Mouse (Mus musculus): ENCODE results near the gene Ist1. TPM values are rescaled to one million over a fixed set of nuclear protein-coding genes. Genes with fewer than 3 reads are reported as not detected.

The Ist1 gene
- polyA plus RNA-seq, 1 experiment, result 54.0 TPM

GRCm38 (mm10) chr8:109714961-109715360 is 21.9 kb upstream of the Ist1 start:
- no peak for TF ChIP-seq POLR2A (IDR thresholded peaks at IDR 0.05; ENCODE audit: low read depth, low read length)
- no peak for TF ChIP-seq CTCF (conservative IDR thresholded peaks at IDR 0.05; ENCODE audit: insufficient read depth, insufficient read length, low read depth, low read length)
- H3K27ac ChIP-seq (ENCODE audit: insufficient read depth, low read depth, low read length), result no peak overlapping the region
- H3K36me3 ChIP-seq (ENCODE audit: control insufficient read depth, insufficient read depth, low read length), result peaks cover 1% of the 10 kb centered on the region; the same call in 1 of the 2 replicates
- no peaks in the 10 kb centered on the region for H3K4me1 ChIP-seq (ENCODE audit: control insufficient read depth, insufficient read depth, low read length)
- no peak for DNase-seq
- H3K4me3 ChIP-seq (ENCODE audit: insufficient read depth, low read depth, low read length), result no peak overlapping the region
- 93% methylated on average over 5 of the region's 5 CpGs for WGBS
- no peaks in the 10 kb centered on the region for H3K27me3 ChIP-seq (replicated peaks; ENCODE audit: control insufficient read depth, insufficient read depth, low read length)

- Histone ChIP-seq H3K4me1 (ENCODE audit: control insufficient read depth, insufficient read depth, low read length) (no peaks in the 10 kb centered on the region), H3K27ac (ENCODE audit: insufficient read depth, low read depth, low read length) (no peak overlapping the region), H3K27me3 (replicated peaks; ENCODE audit: control insufficient read depth, insufficient read depth, low read length) (no peaks in the 10 kb centered on the region), H3K36me3 (ENCODE audit: control insufficient read depth, insufficient read depth, low read length) (no peaks in the 10 kb centered on the region; the same call in 1 of the 2 replicates), H3K4me3 (ENCODE audit: insufficient read depth, low read depth, low read length) (no peak overlapping the region)
- no peak for DNase-seq
- TF ChIP-seq POLR2A (IDR thresholded peaks at IDR 0.05; ENCODE audit: low read depth, low read length), result no peak
- TF ChIP-seq CTCF (conservative IDR thresholded peaks at IDR 0.05; ENCODE audit: insufficient read depth, insufficient read length, low read depth, low read length), result no peak
- WGBS, result 94% methylated on average over 1 of the region's 1 CpGs
Observed at GRCm38 (mm10) chr8:109712521-109712920, 19.5 kb upstream of the Ist1 start.

GRCm38 (mm10) chr8:109707921-109708320 is 14.9 kb upstream of the Ist1 start:
- Histone ChIP-seq H3K4me1 (ENCODE audit: control insufficient read depth, insufficient read depth, low read length) (peaks cover 8% of the 10 kb centered on the region; the same call in 1 of the 2 replicates), H3K27ac (ENCODE audit: insufficient read depth, low read depth, low read length) (no peak overlapping the region), H3K36me3 (ENCODE audit: control insufficient read depth, insufficient read depth, low read length) (no peaks in the 10 kb centered on the region; the same call in 1 of the 2 replicates), H3K4me3 (ENCODE audit: insufficient read depth, low read depth, low read length) (no peak overlapping the region), H3K27me3 (replicated peaks; ENCODE audit: control insufficient read depth, insufficient read depth, low read length) (no peaks in the 10 kb centered on the region)
- TF ChIP-seq POLR2A (IDR thresholded peaks at IDR 0.05; ENCODE audit: low read depth, low read length) (no peak), CTCF (conservative IDR thresholded peaks at IDR 0.05; ENCODE audit: insufficient read depth, insufficient read length, low read depth, low read length) (no peak)
- DNase-seq, result no peak
- WGBS, result 96% methylated on average over 4 of the region's 4 CpGs

- 9% methylated on average over 2 of the region's 2 CpGs for WGBS
- Histone ChIP-seq H3K36me3 (ENCODE audit: control insufficient read depth, insufficient read depth, low read length) (no peaks in the 10 kb centered on the region; the same call in 1 of the 2 replicates), H3K27me3 (replicated peaks; ENCODE audit: control insufficient read depth, insufficient read depth, low read length) (no peaks in the 10 kb centered on the region), H3K27ac (ENCODE audit: insufficient read depth, low read depth, low read length) (no peak overlapping the region), H3K4me3 (ENCODE audit: insufficient read depth, low read depth, low read length) (no peak overlapping the region), H3K4me1 (ENCODE audit: control insufficient read depth, insufficient read depth, low read length) (peaks cover 8% of the 10 kb centered on the region; the same call in 1 of the 2 replicates)
- TF ChIP-seq CTCF (conservative IDR thresholded peaks at IDR 0.05; ENCODE audit: insufficient read depth, insufficient read length, low read depth, low read length) (peak; percentile 91), POLR2A (IDR thresholded peaks at IDR 0.05; ENCODE audit: low read depth, low read length) (no peak)
- peak; percentile 91 for DNase-seq
Observed at GRCm38 (mm10) chr8:109706874-109707237, 13.8 kb upstream of the Ist1 start.

GRCm38 (mm10) chr8:109706076-109706873 is 13.2 kb upstream of the Ist1 start:
- Histone ChIP-seq H3K36me3 (ENCODE audit: control insufficient read depth, insufficient read depth, low read length) (no peaks in the 10 kb centered on the region; the same call in 1 of the 2 replicates), H3K4me1 (ENCODE audit: control insufficient read depth, insufficient read depth, low read length) (peaks cover 8% of the 10 kb centered on the region; the same call in 1 of the 2 replicates), H3K27ac (ENCODE audit: insufficient read depth, low read depth, low read length) (no peak overlapping the region), H3K27me3 (replicated peaks; ENCODE audit: control insufficient read depth, insufficient read depth, low read length) (no peaks in the 10 kb centered on the region), H3K4me3 (ENCODE audit: insufficient read depth, low read depth, low read length) (peak overlapping the region; percentile 86)
- DNase-seq, result no peak
- WGBS, result 4% methylated on average over 30 of the region's 30 CpGs
- TF ChIP-seq CTCF (conservative IDR thresholded peaks at IDR 0.05; ENCODE audit: insufficient read depth, insufficient read length, low read depth, low read length), result no peak

- Histone ChIP-seq H3K36me3 (ENCODE audit: control insufficient read depth, insufficient read depth, low read length) (no peaks in the 10 kb centered on the region; the same call in 1 of the 2 replicates), H3K4me3 (ENCODE audit: insufficient read depth, low read depth, low read length) (peak within 1 kb of the TSS; percentile 86), H3K27me3 (replicated peaks; ENCODE audit: control insufficient read depth, insufficient read depth, low read length) (no peaks in the 10 kb centered on the region), H3K4me1 (ENCODE audit: control insufficient read depth, insufficient read depth, low read length) (peaks cover 8% of the 10 kb centered on the region; the same call in 1 of the 2 replicates), H3K27ac (ENCODE audit: insufficient read depth, low read depth, low read length) (peak within 1 kb of the TSS; percentile 24; the same call in 1 of the 2 replicates)
- WGBS, result under 1% methylated on average over 92 of the region's 100 CpGs
- TF ChIP-seq CTCF (conservative IDR thresholded peaks at IDR 0.05; ENCODE audit: insufficient read depth, insufficient read length, low read depth, low read length), result no peak
- no peak for TF ChIP-seq POLR2A (IDR thresholded peaks at IDR 0.05; ENCODE audit: low read depth, low read length)
- DNase-seq, result peak; percentile 97
Observed at GRCm38 (mm10) chr8:109705320-109706075, 12.4 kb upstream of the Ist1 start, which contains the start of gene Zfp821. Gene Zfp821 (plus strand): TSS chr8:109705546.
